Mouse (Mus musculus) hindbrain, embryonic 15.5 days (tissue): ENCODE data around the gene Lysmd3. TPM values are rescaled to one million over a fixed set of nuclear protein-coding genes. Genes with fewer than 3 reads are reported as not detected.

Experiments
- ATAC-seq: fragments of 200-750 bp; cut with Nextera tagmentation; 2 replicates; pipeline ENCODE4 v1.8.0; 2017; ENCODE audit warnings: low read depth, moderate number of reproducible peaks, moderate TSS enrichment; ENCODE audit not compliant: low FRiP score
- H3K27ac ChIP-seq: fragments of 300-500 bp; sonication (generic); replicated peaks from 2 replicates; pipeline ENCODE4 v1.5.1; 2015; ENCODE audit warnings: mild to moderate bottlenecking, inconsistent platforms
- H3K27me3 ChIP-seq: fragments of 300-500 bp; sonication (generic); 2 replicates; pipeline ENCODE4 v1.6.1; 2015; ENCODE audit warnings: control low read depth, inconsistent platforms
- H3K36me3 ChIP-seq: fragments of 300-500 bp; sonication (generic); 2 replicates; pipeline ENCODE4 v1.6.1; 2015; ENCODE audit warnings: control low read depth, inconsistent platforms
- H3K4me1 ChIP-seq: fragments of 300-500 bp; sonication (generic); replicated peaks from 2 replicates; pipeline ENCODE4 v1.6.1; 2015; ENCODE audit warnings: control low read depth, inconsistent platforms
- H3K4me2 ChIP-seq: fragments of 300-500 bp; sonication (generic); 2 replicates; pipeline ENCODE4 v1.6.1; 2015; ENCODE audit warnings: moderate library complexity, mild to moderate bottlenecking, inconsistent platforms
- H3K4me3 ChIP-seq: fragments of 300-500 bp; sonication (generic); 2 replicates; pipeline ENCODE4 v1.5.1; 2015; ENCODE audit warnings: mild to moderate bottlenecking, inconsistent platforms
- H3K9ac ChIP-seq: fragments of 300-500 bp; sonication (generic); 2 replicates; pipeline ENCODE4 v1.6.1; 2015; ENCODE audit warnings: inconsistent platforms
- H3K9me3 ChIP-seq: fragments of 300-500 bp; sonication (generic); 2 replicates; pipeline ENCODE4 v1.6.1; 2016; ENCODE audit warnings: control low read depth, inconsistent platforms
- WGBS: fragments of 180-500 bp; shearing (Covaris S2); methylation state at CpG from one replicate; pipeline ENCODE4 v1.1.7; 2015; 5-methylcytosine and 5-hydroxymethylcytosine counted together
- polyA plus RNA-seq: library from polyadenylated mRNA; unstranded; fragments of >200 nt; fragmentation: Nextera tagmentation; extraction: Ambion mirVana; gene quantifications from 2 replicates; pipeline ENCODE4 v1.2.1, GENCODE M21; 2015

Lysmd3 gene
- polyA plus RNA-seq, 1 experiment from 2014 or later: 17.3 TPM

GRCm38 (mm10) chr13:81684884-81685283 lies 27.4 kb downstream of the Lysmd3 start:
- Histone ChIP-seq H3K27ac (no peak overlapping the region), H3K9ac (no peak overlapping the region), H3K4me3 (no peak overlapping the region), H3K36me3 (0 out of 2 replicates have a peak, but pooled peaks cover 2% of the 10 kb centered on the region), H3K27me3 (no peaks in the 10 kb centered on the region), H3K4me2 (no peak overlapping the region), H3K4me1 (no peaks in the 10 kb centered on the region), H3K9me3 (no peaks in the 10 kb centered on the region)
- no peak for ATAC-seq
- 90% methylated on average over 3 of the region's 3 CpGs for WGBS

DNA sequence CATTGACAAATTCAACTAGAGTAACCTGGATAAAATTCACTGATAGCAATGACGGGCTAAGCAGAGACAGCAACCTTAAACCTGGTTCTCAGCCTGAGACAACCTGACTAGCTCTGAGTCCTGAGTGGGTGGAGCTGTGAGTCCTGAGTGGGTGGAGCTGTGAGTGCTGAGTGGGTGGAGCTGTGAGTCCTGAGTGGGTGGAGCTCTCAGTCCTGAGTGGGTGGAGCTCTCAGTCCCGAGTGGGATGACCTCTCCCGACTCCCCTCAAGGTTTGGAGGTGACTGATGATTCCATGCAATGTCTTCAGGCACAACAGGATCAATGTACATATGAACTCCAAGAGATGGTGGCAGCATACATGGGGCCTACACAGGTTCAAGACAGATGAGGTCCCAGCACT lies 32.1 kb downstream of the Lysmd3 start:
- H3K36me3 ChIP-seq: no peaks in the 10 kb centered on the region
- ATAC-seq: no peak
- H3K27me3 ChIP-seq: no peaks in the 10 kb centered on the region
- no peak overlapping the region for H3K9ac ChIP-seq
- no peak overlapping the region for H3K4me2 ChIP-seq
- H3K4me3 ChIP-seq: no peak overlapping the region
- no peaks in the 10 kb centered on the region for H3K9me3 ChIP-seq
- whole genome bisulfite sequencing: 88% methylated on average over 3 of the region's 3 CpGs
- H3K27ac ChIP-seq: no peak overlapping the region
- no peaks in the 10 kb centered on the region for H3K4me1 ChIP-seq

DNA sequence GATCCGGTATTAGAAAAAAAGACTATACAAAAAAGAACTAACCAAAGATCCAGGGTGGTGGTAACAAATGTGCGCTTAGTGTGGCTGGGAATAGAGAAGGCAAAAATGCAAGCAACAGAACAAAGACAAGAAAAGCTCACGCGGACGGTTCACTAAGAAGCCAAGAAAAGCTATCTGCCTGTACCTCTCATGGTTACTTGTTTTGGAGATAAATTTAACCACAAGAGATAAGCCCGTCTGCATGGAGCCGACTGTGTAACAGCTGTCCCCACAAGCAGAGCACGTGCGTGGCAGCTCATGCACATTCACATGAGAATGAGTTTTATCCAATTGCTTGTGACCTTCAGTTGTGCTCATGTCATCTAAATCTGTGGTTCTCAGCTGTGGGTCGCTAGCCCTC lies 33.0 kb downstream of the Lysmd3 start:
- no peaks in the 10 kb centered on the region for H3K4me1 ChIP-seq
- 83% methylated on average over 10 of the region's 10 CpGs for WGBS
- no peak overlapping the region for H3K4me3 ChIP-seq
- H3K36me3 ChIP-seq: no peaks in the 10 kb centered on the region
- no peaks in the 10 kb centered on the region for H3K27me3 ChIP-seq
- no peak overlapping the region for H3K9ac ChIP-seq
- H3K9me3 ChIP-seq: no peaks in the 10 kb centered on the region
- no peak for ATAC-seq
- no peak overlapping the region for H3K27ac ChIP-seq
- no peak overlapping the region for H3K4me2 ChIP-seq

DNA sequence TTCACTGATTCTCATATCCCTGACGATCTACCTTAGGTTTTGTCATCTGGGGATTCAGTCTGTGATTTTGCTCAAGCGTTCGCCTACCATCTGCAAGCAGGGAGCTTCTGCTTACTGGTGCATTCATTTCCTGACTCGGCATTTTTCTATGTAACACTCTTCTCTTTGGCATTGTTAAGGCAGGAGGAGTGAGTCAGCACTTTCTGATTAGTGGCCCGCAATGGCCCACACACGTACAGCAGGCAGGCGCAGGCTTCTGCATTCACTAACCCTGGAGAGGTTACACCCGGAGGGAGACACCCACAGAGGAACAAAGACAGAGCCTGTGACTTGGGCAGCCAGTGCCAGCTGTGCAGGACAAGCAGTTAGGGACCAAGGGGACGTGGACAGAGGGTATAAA lies 34.1 kb downstream of the Lysmd3 start:
- Histone ChIP-seq H3K4me2 (no peak overlapping the region), H3K9ac (no peak overlapping the region), H3K36me3 (no peaks in the 10 kb centered on the region), H3K27me3 (no peaks in the 10 kb centered on the region), H3K27ac (no peak overlapping the region), H3K4me1 (no peaks in the 10 kb centered on the region), H3K4me3 (no peak overlapping the region), H3K9me3 (no peaks in the 10 kb centered on the region)
- WGBS: 36% methylated on average over 9 of the region's 9 CpGs
- ATAC-seq: peak; percentile 45; the same call in 1 of the 2 replicates

- H3K36me3 ChIP-seq: no peaks in the 10 kb centered on the region
- H3K9ac ChIP-seq: no peak overlapping the region
- no peak overlapping the region for H3K27ac ChIP-seq
- no peaks in the 10 kb centered on the region for H3K27me3 ChIP-seq
- 95% methylated on average over 12 of the region's 12 CpGs for WGBS
- ATAC-seq: no peak
- H3K4me2 ChIP-seq: no peak overlapping the region
- H3K9me3 ChIP-seq: no peaks in the 10 kb centered on the region
- H3K4me3 ChIP-seq: no peak overlapping the region
- H3K4me1 ChIP-seq: no peaks in the 10 kb centered on the region
Observed at GRCm38 (mm10) chr13:81694446-81694845, 37.0 kb downstream of the Lysmd3 start.

DNA sequence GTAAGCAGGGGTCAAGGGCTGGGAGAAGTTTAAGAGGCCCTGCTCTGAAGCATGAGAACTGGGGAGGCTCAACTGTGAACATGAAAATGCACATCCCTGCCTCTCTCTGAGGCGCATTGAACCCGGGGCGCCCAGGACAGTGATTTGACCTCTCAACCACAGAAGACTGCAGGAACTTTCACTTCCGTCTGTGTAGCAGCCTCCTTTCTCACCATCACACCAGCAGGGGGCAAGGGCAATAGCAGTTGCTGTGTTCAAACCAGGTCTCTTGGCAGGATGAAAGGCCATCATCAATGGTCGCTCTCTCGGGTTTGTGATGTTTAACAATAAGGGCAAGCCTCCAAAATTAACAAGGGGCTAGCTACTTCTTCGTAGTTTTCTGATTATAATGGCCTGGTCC lies 45.7 kb downstream of the Lysmd3 start:
- no peaks in the 10 kb centered on the region for H3K27me3 ChIP-seq
- H3K9ac ChIP-seq: no peak overlapping the region
- H3K36me3 ChIP-seq: no peaks in the 10 kb centered on the region
- H3K27ac ChIP-seq: no peak overlapping the region
- H3K4me3 ChIP-seq: no peak overlapping the region
- H3K9me3 ChIP-seq: no peaks in the 10 kb centered on the region
- no peak overlapping the region for H3K4me2 ChIP-seq
- no peak for ATAC-seq
- H3K4me1 ChIP-seq: no peaks in the 10 kb centered on the region
- 63% methylated on average over 7 of the region's 7 CpGs for WGBS

GRCm38 (mm10) chr13:81703621-81704020 lies 46.2 kb downstream of the Lysmd3 start:
- no peaks in the 10 kb centered on the region for H3K36me3 ChIP-seq
- ATAC-seq: no peak

GRCm38 (mm10) chr13:81706311-81706710 lies 48.8 kb downstream of the Lysmd3 start:
- H3K27me3 ChIP-seq: no peaks in the 10 kb centered on the region
- no peak overlapping the region for H3K9ac ChIP-seq
- H3K27ac ChIP-seq: no peak overlapping the region
- no peak overlapping the region for H3K4me3 ChIP-seq
- no peaks in the 10 kb centered on the region for H3K36me3 ChIP-seq
- no peak for ATAC-seq
- no peaks in the 10 kb centered on the region for H3K9me3 ChIP-seq
- H3K4me2 ChIP-seq: no peak overlapping the region
- WGBS: 93% methylated on average over 5 of the region's 5 CpGs
- H3K4me1 ChIP-seq: peaks cover 5% of the 10 kb centered on the region

More at GRCm38 (mm10) chr13:81703621-81704020, 46.2 kb downstream of the Lysmd3 start:
- H3K27ac ChIP-seq: no peak overlapping the region
- H3K4me2 ChIP-seq: no peak overlapping the region
- H3K4me3 ChIP-seq: no peak overlapping the region
- H3K27me3 ChIP-seq: no peaks in the 10 kb centered on the region
- no peak overlapping the region for H3K9ac ChIP-seq
- H3K4me1 ChIP-seq: no peaks in the 10 kb centered on the region
- 81% methylated on average over 9 of the region's 9 CpGs for WGBS
- no peaks in the 10 kb centered on the region for H3K9me3 ChIP-seq

DNA sequence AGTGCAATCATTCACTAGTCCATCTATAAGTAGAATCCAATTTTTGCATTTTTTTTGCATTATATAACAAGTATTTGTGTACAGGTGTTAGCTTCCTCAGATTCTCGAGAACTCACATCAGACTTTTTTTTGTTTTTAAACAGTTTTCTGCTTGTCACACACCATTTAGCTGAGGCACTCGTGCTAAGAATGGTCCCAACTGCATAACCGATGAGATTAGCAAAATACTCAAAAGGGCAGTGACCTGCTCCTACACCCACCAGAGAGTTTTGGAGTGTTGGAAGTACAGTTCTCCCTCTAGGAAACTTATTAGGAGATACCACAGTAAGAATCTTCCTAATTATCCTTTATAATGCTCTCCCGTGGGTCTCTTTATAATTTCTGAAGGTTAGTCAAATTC lies 52.3 kb downstream of the Lysmd3 start:
- peak overlapping the region; percentile 79 for H3K4me3 ChIP-seq
- no peaks in the 10 kb centered on the region for H3K27me3 ChIP-seq
- no peak overlapping the region for H3K9ac ChIP-seq
- H3K36me3 ChIP-seq: no peaks in the 10 kb centered on the region
- H3K4me2 ChIP-seq: peak overlapping the region; percentile 93
- H3K9me3 ChIP-seq: no peaks in the 10 kb centered on the region
- H3K27ac ChIP-seq: no peak overlapping the region
- ATAC-seq: no peak
- 32% methylated on average over 4 of the region's 4 CpGs for WGBS
- peaks cover 18% of the 10 kb centered on the region for H3K4me1 ChIP-seq

DNA sequence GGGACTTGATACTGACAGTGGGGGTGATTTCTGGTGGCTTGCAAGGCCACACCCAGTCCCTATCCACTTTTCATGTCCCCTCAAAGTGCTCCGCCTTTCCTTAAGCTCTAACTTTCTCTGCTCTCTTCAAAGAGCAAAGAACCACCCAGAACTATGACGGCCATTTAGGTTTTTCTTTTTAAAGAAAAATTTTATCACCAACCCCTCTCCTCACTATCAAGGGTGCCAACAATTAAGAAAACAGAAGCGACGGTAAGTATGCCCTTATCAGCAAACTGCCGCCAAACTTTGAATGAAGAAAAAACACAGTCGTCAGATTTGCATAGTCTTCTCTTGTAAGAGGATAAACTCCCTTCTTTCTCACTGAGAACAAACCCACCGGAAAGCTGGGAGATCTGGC lies 52.8 kb downstream of the Lysmd3 start:
- peak overlapping the region; percentile 93 for H3K4me2 ChIP-seq
- H3K36me3 ChIP-seq: no peaks in the 10 kb centered on the region
- WGBS: 1% methylated on average over 7 of the region's 7 CpGs
- no peaks in the 10 kb centered on the region for H3K27me3 ChIP-seq
- no peaks in the 10 kb centered on the region for H3K9me3 ChIP-seq
- no peak overlapping the region for H3K27ac ChIP-seq
- H3K4me1 ChIP-seq: peaks cover 18% of the 10 kb centered on the region
- peak overlapping the region; percentile 78 for H3K9ac ChIP-seq
- H3K4me3 ChIP-seq: peak overlapping the region; percentile 79
- ATAC-seq: no peak

DNA sequence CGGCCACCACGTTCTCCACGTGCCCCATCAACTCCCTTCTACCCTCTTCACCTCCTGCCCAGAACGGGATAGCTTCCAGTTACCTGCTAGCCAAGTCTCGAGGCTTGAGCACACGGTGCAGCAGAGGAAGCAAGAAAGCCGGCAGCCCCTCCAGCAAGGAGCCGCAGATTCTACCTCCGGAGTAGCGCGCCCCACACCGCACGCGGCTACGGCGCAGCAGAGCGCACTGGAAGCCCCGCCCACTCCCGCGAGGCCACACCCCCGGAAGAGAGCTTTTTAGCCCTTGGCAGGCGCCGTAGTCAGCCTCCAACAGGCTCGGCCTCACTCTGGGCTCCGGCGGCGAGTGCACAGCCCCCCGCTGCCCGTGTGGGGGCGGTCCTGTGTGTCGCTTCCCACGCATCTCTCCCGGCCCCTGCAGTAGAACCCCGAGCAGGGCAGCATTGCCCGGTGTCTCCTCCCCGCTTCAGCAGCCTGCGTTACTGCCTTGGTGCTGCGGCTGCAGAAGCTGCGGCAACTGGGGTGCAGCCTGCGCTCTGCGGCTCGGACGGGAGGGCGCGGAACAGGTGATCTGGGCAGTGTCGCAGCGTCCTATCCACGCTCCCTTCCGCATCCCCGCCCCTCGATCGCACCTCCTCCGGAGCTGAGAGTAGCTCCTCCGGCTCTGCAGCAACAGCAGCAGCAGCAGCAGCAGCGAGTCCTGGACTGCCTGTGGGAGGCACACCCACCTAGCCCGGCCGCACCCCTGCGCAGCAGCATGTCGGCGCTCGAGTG lies 53.5 kb downstream of the Lysmd3 start, which contains the start of the genes Polr3g and Mblac2:
Polr3g (minus strand) TSS at position 239 of the 771 bp plus-strand sequence.
Mblac2 (plus strand) TSS at position 567 of the 771 bp plus-strand sequence.
- Histone ChIP-seq H3K27me3 (no peaks in the 10 kb centered on the region), H3K4me1 (peaks cover 18% of the 10 kb centered on the region), H3K4me2 (peak within 1 kb of the TSS; percentile 93), H3K27ac (peak within 1 kb of the TSS; percentile 94), H3K4me3 (peak within 1 kb of the TSS; percentile 79), H3K36me3 (no peaks in the 10 kb centered on the region), H3K9ac (peak within 1 kb of the TSS; percentile 78), H3K9me3 (no peaks in the 10 kb centered on the region)
- ATAC-seq: peak; percentile 97
- WGBS: under 1% methylated on average over 61 of the region's 61 CpGs

- peak; percentile 65 for ATAC-seq
- no peaks in the 10 kb centered on the region for H3K36me3 ChIP-seq
- peak overlapping the region; percentile 78 for H3K9ac ChIP-seq
- H3K4me1 ChIP-seq: peaks cover 18% of the 10 kb centered on the region
- H3K9me3 ChIP-seq: no peaks in the 10 kb centered on the region
- peak overlapping the region; percentile 93 for H3K4me2 ChIP-seq
- under 1% methylated on average over 42 of the region's 42 CpGs for WGBS
- H3K27ac ChIP-seq: peak overlapping the region; percentile 94
- no peaks in the 10 kb centered on the region for H3K27me3 ChIP-seq
- H3K4me3 ChIP-seq: peak overlapping the region; percentile 79
Observed at GRCm38 (mm10) chr13:81711546-81712371, 54.3 kb downstream of the Lysmd3 start.
